Mouse (Mus musculus) midbrain, postnatal 0 days (tissue): ENCODE data around the gene Susd1. TPM values are rescaled to one million over a fixed set of nuclear protein-coding genes. Genes with fewer than 3 reads are reported as not detected.
"Not testable (repeated sequence)": the region's sequence is repeated elsewhere in the genome, so short reads cannot be mapped to it uniquely, and the experiment has no call there.

Experiments used
- ATAC-seq: fragments of 200-750 bp; cut with Nextera tagmentation; 2 replicates; pipeline ENCODE4 v1.8.0; 2017; ENCODE audit warnings: moderate number of reproducible peaks, mild to moderate bottlenecking, moderate TSS enrichment, moderate library complexity; ENCODE audit not compliant: low FRiP score
- DNase-seq: peaks from one replicate; pipeline ENCODE4 v3.0.0-alpha.2; 2015; ENCODE audit warnings: low spot score
- H3K27ac ChIP-seq: fragments of 300-500 bp; sonication (generic); 2 replicates; pipeline ENCODE4 v1.5.1; 2014; ENCODE audit warnings: low read depth, mild to moderate bottlenecking, low read length, mixed read lengths
- H3K27me3 ChIP-seq: fragments of 300-500 bp; sonication (generic); 2 replicates; pipeline ENCODE4 v1.6.1; 2014; ENCODE audit warnings: low read length, control low read depth, mixed read lengths; ENCODE audit not compliant: insufficient read depth
- H3K36me3 ChIP-seq: fragments of 300-500 bp; sonication (generic); 2 replicates; pipeline ENCODE4 v1.6.1; 2014; ENCODE audit warnings: low read length, control low read depth, mixed read lengths; ENCODE audit not compliant: insufficient read depth
- H3K4me1 ChIP-seq: fragments of 300-500 bp; sonication (generic); 2 replicates; pipeline ENCODE4 v1.6.1; 2014; ENCODE audit warnings: mild to moderate bottlenecking, control low read depth, antibody characterized with exemption, low read length, mixed read lengths; ENCODE audit not compliant: insufficient read depth
- H3K4me2 ChIP-seq: fragments of 300-500 bp; sonication (generic); 2 replicates; pipeline ENCODE4 v1.6.1; 2014; ENCODE audit warnings: low read depth, mild to moderate bottlenecking, low read length, mixed read lengths; ENCODE audit not compliant: poor library complexity, severe bottlenecking
- H3K4me3 ChIP-seq: fragments of 300-500 bp; sonication (generic); 2 replicates; pipeline ENCODE4 v1.5.1; 2014; ENCODE audit warnings: low read depth, mild to moderate bottlenecking, low read length, moderate library complexity
- H3K9ac ChIP-seq: fragments of 300-500 bp; sonication (generic); replicated peaks from 2 replicates; pipeline ENCODE4 v1.6.1; 2014; ENCODE audit warnings: mild to moderate bottlenecking, low read length, moderate library complexity, mixed read lengths; ENCODE audit not compliant: poor library complexity, severe bottlenecking
- H3K9me3 ChIP-seq: fragments of 300-500 bp; sonication (generic); 2 replicates; pipeline ENCODE4 v1.6.1; 2016; ENCODE audit warnings: low read length, control low read depth
- CTCF ChIP-seq: IDR thresholded peaks from 2 replicates; pipeline ENCODE4 v1.5.1; 2016; ENCODE audit warnings: antibody characterized with exemption, mild to moderate bottlenecking
- WGBS: fragments of 180-500 bp; shearing (Covaris S2); extraction: QIAGEN DNeasy Blood & Tissue Kit; methylation state at CpG from one replicate; pipeline ENCODE4 v1.1.7; 2014; 5-methylcytosine and 5-hydroxymethylcytosine counted together
- polyA plus RNA-seq: library from polyadenylated mRNA; unstranded; fragments of >200 nt; fragmentation: Nextera tagmentation; extraction: Ambion mirVana; gene quantifications from 2 replicates; pipeline ENCODE4 v1.2.1, GENCODE M21; 2015
- total RNA-seq: library from RNA; depleted of rRNA; stranded (reverse); fragments of >200 nt; gene quantifications from 2 replicates; pipeline ENCODE4 v1.2.3, GENCODE M21; 2014

Susd1 gene
- total and polyA plus RNA-seq, 2 experiments from 2014 or later, result 2.0 to 8.9 TPM

- Histone ChIP-seq H3K9me3 (no peaks in the 10 kb centered on the region), H3K4me3 (no peak overlapping the region), H3K36me3 (no peaks in the 10 kb centered on the region), H3K4me1 (no peaks in the 10 kb centered on the region), H3K27me3 (no peaks in the 10 kb centered on the region), H3K4me2 (no peak overlapping the region), H3K9ac (no peak overlapping the region), H3K27ac (no peak overlapping the region)
- DNase-seq (no peak), ATAC-seq (no peak)
- WGBS, result 82% methylated on average over 13 of the region's 13 CpGs
- no peak for TF ChIP-seq CTCF
These were observed 146.3 kb downstream of the Susd1 start for GRCm38 (mm10) chr4:59291914-59292718.

- Histone ChIP-seq H3K4me3 (no peak overlapping the region), H3K9ac (no peak overlapping the region), H3K4me2 (no peak overlapping the region), H3K36me3 (no peaks in the 10 kb centered on the region), H3K27me3 (no peaks in the 10 kb centered on the region), H3K9me3 (no peaks in the 10 kb centered on the region), H3K27ac (no peak overlapping the region), H3K4me1 (no peaks in the 10 kb centered on the region)
- ATAC-seq (no peak), DNase-seq (no peak)
- WGBS, result 76% methylated on average over 6 of the region's 6 CpGs
- TF ChIP-seq CTCF, result no peak
These were observed 147.4 kb downstream of the Susd1 start for GRCm38 (mm10) chr4:59290972-59291576.

- no peak for TF ChIP-seq CTCF
- Histone ChIP-seq H3K36me3 (no peaks in the 10 kb centered on the region), H3K4me1 (no peaks in the 10 kb centered on the region), H3K4me2 (no peak overlapping the region), H3K27me3 (no peaks in the 10 kb centered on the region), H3K9ac (no peak overlapping the region), H3K9me3 (no peaks in the 10 kb centered on the region), H3K4me3 (no peak overlapping the region), H3K27ac (no peak overlapping the region)
- ATAC-seq (no peak), DNase-seq (no peak)
- WGBS, result 85% methylated on average over 2 of the region's 2 CpGs
These were observed 151.3 kb downstream of the Susd1 start for GRCm38 (mm10) chr4:59287103-59287502.

GRCm38 (mm10) chr4:59286351-59286750 is 152.1 kb downstream of the Susd1 start:
- H3K36me3 ChIP-seq, H3K27me3 ChIP-seq, H3K9me3 ChIP-seq, H3K4me3 ChIP-seq, ATAC-seq, H3K4me1 ChIP-seq, DNase-seq, H3K27ac ChIP-seq, H3K4me2 ChIP-seq, H3K9ac ChIP-seq: not testable (repeated sequence)
- 72% methylated on average over 6 of the region's 6 CpGs for WGBS

GRCm38 (mm10) chr4:59282699-59283487 is 155.5 kb downstream of the Susd1 start:
- H3K36me3 ChIP-seq, result no peaks in the 10 kb centered on the region
- no peaks in the 10 kb centered on the region for H3K27me3 ChIP-seq
- H3K4me2 ChIP-seq, result no peak overlapping the region
- H3K27ac ChIP-seq, result no peak overlapping the region
- no peak overlapping the region for H3K4me3 ChIP-seq
- ATAC-seq, result no peak
- H3K4me1 ChIP-seq, result no peaks in the 10 kb centered on the region
- DNase-seq, result peak; percentile 10
- no peaks in the 10 kb centered on the region for H3K9me3 ChIP-seq
- TF ChIP-seq CTCF, result no peak
- 42% methylated on average over 8 of the region's 8 CpGs for WGBS
- no peak overlapping the region for H3K9ac ChIP-seq

- no peak for TF ChIP-seq CTCF
- H3K4me3 ChIP-seq, result no peak overlapping the region
These were observed 156.3 kb downstream of the Susd1 start for GRCm38 (mm10) chr4:59282137-59282536.

More at GRCm38 (mm10) chr4:59282137-59282536, 156.3 kb downstream of the Susd1 start:
- ATAC-seq (no peak), DNase-seq (peak; percentile 51)
- Histone ChIP-seq H3K4me2 (no peak overlapping the region), H3K36me3 (no peaks in the 10 kb centered on the region), H3K27me3 (no peaks in the 10 kb centered on the region), H3K9ac (no peak overlapping the region), H3K27ac (no peak overlapping the region), H3K9me3 (no peaks in the 10 kb centered on the region), H3K4me1 (no peaks in the 10 kb centered on the region)
- WGBS, result 26% methylated on average over 7 of the region's 7 CpGs
